Mouse (Mus musculus) CH12.LX (cell line): ENCODE measurements around the gene Nucb1. TPM values are rescaled to one million over a fixed set of nuclear protein-coding genes. Genes with fewer than 3 reads are reported as not detected.

Source experiments
- DNase-seq: peaks from one replicate; pipeline ENCODE4 v3.0.0-alpha.2; 2013; ENCODE audit errors: extremely low read depth
- H3K27ac ChIP-seq: 2 replicates; pipeline ENCODE4 v1.5.1; 2012; ENCODE audit warnings: low read depth, mild to moderate bottlenecking, control low read depth, moderate library complexity; ENCODE audit not compliant: insufficient read depth
- H3K27me3 ChIP-seq: replicated peaks from 2 replicates; pipeline ENCODE3; 2012; ENCODE audit warnings: inconsistent platforms
- H3K36me3 ChIP-seq, 2 experiments: replicated peaks in 1 of 2; 2 replicates each; pipeline versions ENCODE3 to v1.6.1; 2012; ENCODE audit warnings: inconsistent platforms in 1 of 2, low read length in 1 of 2, mild to moderate bottlenecking in 1 of 2, mixed read lengths in 1 of 2, moderate library complexity in 1 of 2; ENCODE audit not compliant: control insufficient read depth in 1 of 2, insufficient read depth in 1 of 2
- H3K4me1 ChIP-seq, 2 experiments: 2 replicates each; pipeline ENCODE4 v1.6.1; 2012; ENCODE audit warnings: inconsistent platforms in 1 of 2, moderate library complexity in 1 of 2; ENCODE audit not compliant: insufficient read depth in 2 of 2, control insufficient read depth in 1 of 2
- H3K4me2 ChIP-seq: 2 replicates; pipeline ENCODE4 v1.6.1; 2012; ENCODE audit warnings: low read depth, mild to moderate bottlenecking, control low read depth; ENCODE audit not compliant: poor library complexity, insufficient read depth, severe bottlenecking
- H3K4me3 ChIP-seq, 3 experiments: fragments of 150-350 bp in 1 of 3; sonication (generic) in 1 of 3; replicated peaks in 1 of 3; 2 replicates each; pipeline versions ENCODE3 to v1.5.1; 2011 to 2012; ENCODE audit warnings: low read depth in 2 of 3, low read length in 2 of 3, mild to moderate bottlenecking in 2 of 3, moderate library complexity in 2 of 3, control low read depth in 1 of 3, improper control_type of control experiment in 1 of 3, inconsistent platforms in 1 of 3, mixed read lengths in 1 of 3; ENCODE audit not compliant: poor library complexity in 1 of 3
- H3K79me2 ChIP-seq: replicated peaks from 2 replicates; pipeline ENCODE4 v1.6.1; 2012; ENCODE audit warnings: mild to moderate bottlenecking, moderate library complexity; ENCODE audit not compliant: control insufficient read depth, poor library complexity, insufficient read depth, severe bottlenecking; ENCODE audit errors: extremely low read depth
- H3K9ac ChIP-seq: 2 replicates; pipeline ENCODE4 v1.6.1; 2012; ENCODE audit warnings: low read depth, mild to moderate bottlenecking, control low read depth, moderate library complexity; ENCODE audit not compliant: insufficient read depth
- H3K9me3 ChIP-seq: replicated peaks from 2 replicates; pipeline ENCODE3; 2012; ENCODE audit warnings: low read length, inconsistent platforms, mixed read lengths
- CHD1 ChIP-seq: IDR thresholded peaks from 2 replicates; pipeline ENCODE4 v1.6.1; 2012; ENCODE audit warnings: low read depth, low read length, improper control_type of control experiment, inconsistent platforms
- CHD2 ChIP-seq: IDR thresholded peaks from 2 replicates; pipeline ENCODE4 v1.6.1; 2011; ENCODE audit warnings: low read length, improper control_type of control experiment
- E2F4 ChIP-seq: IDR thresholded peaks from 2 replicates; pipeline ENCODE4 v1.6.1; 2011; ENCODE audit warnings: low read depth, low read length, improper control_type of control experiment; ENCODE audit not compliant: insufficient replicate concordance
- EP300 ChIP-seq: IDR thresholded peaks from 2 replicates; pipeline ENCODE4 v1.6.1; 2011; ENCODE audit warnings: low read length, improper control_type of control experiment
- JUN ChIP-seq: IDR thresholded peaks from 2 replicates; pipeline ENCODE4 v1.6.1; 2011; ENCODE audit warnings: low read depth, mild to moderate bottlenecking, low read length, improper control_type of control experiment, moderate library complexity; ENCODE audit not compliant: insufficient read depth
- JUND ChIP-seq: conservative IDR thresholded peaks from 2 replicates; pipeline ENCODE4 v1.6.1; 2011; ENCODE audit warnings: low read depth, low read length, improper control_type of control experiment
- KAT2A ChIP-seq: IDR thresholded peaks from 2 replicates; pipeline ENCODE4 v1.6.1; 2012; ENCODE audit warnings: low read length, improper control_type of control experiment, inconsistent platforms; ENCODE audit not compliant: insufficient replicate concordance
- MEF2A ChIP-seq: IDR thresholded peaks from 2 replicates; pipeline ENCODE4 v1.6.1; 2014; ENCODE audit warnings: low read depth, mild to moderate bottlenecking, inconsistent platforms, low read length, improper control_type of control experiment, borderline replicate concordance
- MXI1 ChIP-seq: IDR thresholded peaks from 2 replicates; pipeline ENCODE4 v1.6.1; 2011; ENCODE audit warnings: mild to moderate bottlenecking, low read depth, low read length, improper control_type of control experiment
- MYC ChIP-seq: IDR thresholded peaks from 2 replicates; pipeline ENCODE4 v1.6.1; 2011; ENCODE audit warnings: low read depth, mild to moderate bottlenecking, improper control_type of control experiment, low read length
- NELFE ChIP-seq: IDR thresholded peaks from 2 replicates; pipeline ENCODE4 v1.6.1; 2011; ENCODE audit warnings: low read depth, low read length, improper control_type of control experiment
- POLR2A ChIP-seq: IDR thresholded peaks from 2 replicates; pipeline ENCODE4 v1.6.1; 2011; ENCODE audit warnings: low read depth, mild to moderate bottlenecking, improper control_type of control experiment, low read length
- RAD21 ChIP-seq: IDR thresholded peaks from 2 replicates; pipeline ENCODE4 v1.6.1; 2011; ENCODE audit warnings: low read depth, mild to moderate bottlenecking, low read length, improper control_type of control experiment, moderate library complexity
- RCOR1 ChIP-seq: conservative IDR thresholded peaks from 2 replicates; pipeline ENCODE4 v1.6.1; 2012; ENCODE audit warnings: low read depth, mild to moderate bottlenecking, inconsistent platforms, low read length, improper control_type of control experiment
- SMC3 ChIP-seq: IDR thresholded peaks from 2 replicates; pipeline ENCODE4 v1.6.1; 2011; ENCODE audit warnings: low read depth, low read length, improper control_type of control experiment
- TBP ChIP-seq: conservative IDR thresholded peaks from 2 replicates; pipeline ENCODE4 v1.6.1; 2011; ENCODE audit warnings: low read depth, low read length, improper control_type of control experiment
- TCF12 ChIP-seq: IDR thresholded peaks from 2 replicates; pipeline ENCODE4 v1.6.1; 2014; ENCODE audit warnings: low read depth, mild to moderate bottlenecking, inconsistent platforms, low read length, improper control_type of control experiment
- UBTF ChIP-seq: IDR thresholded peaks from 2 replicates; pipeline ENCODE4 v1.6.1; 2012; ENCODE audit warnings: low read depth, mild to moderate bottlenecking, inconsistent platforms, low read length, improper control_type of control experiment, moderate library complexity
- USF1 ChIP-seq: IDR thresholded peaks from 2 replicates; pipeline ENCODE4 v1.6.1; 2014; ENCODE audit warnings: low read depth, mild to moderate bottlenecking, inconsistent platforms, low read length, improper control_type of control experiment
- USF2 ChIP-seq: conservative IDR thresholded peaks from 2 replicates; pipeline ENCODE4 v1.6.1; 2011; ENCODE audit warnings: low read depth, low read length, improper control_type of control experiment
- ZC3H11A ChIP-seq: IDR thresholded peaks from 2 replicates; pipeline ENCODE4 v1.6.1; 2012; ENCODE audit warnings: low read depth, mild to moderate bottlenecking, inconsistent platforms, low read length, improper control_type of control experiment
- ZMIZ1 ChIP-seq: IDR thresholded peaks from 2 replicates; pipeline ENCODE4 v1.6.1; 2012; ENCODE audit warnings: low read depth, mild to moderate bottlenecking, inconsistent platforms, low read length, improper control_type of control experiment
- ZNF384 ChIP-seq: IDR thresholded peaks from 2 replicates; pipeline ENCODE4 v1.6.1; 2012; ENCODE audit warnings: low read depth, low read length, improper control_type of control experiment, inconsistent platforms
- dilution Hi-C: fragments of 300-500 bp; cut with MboI; formaldehyde crosslinking; loops from 2 replicates; pipeline ENCODE4 v1.14.3; 2020; ENCODE audit warnings: low sequenced_read_pairs; ENCODE audit not compliant: extremely low pct_unique_long_range_greater_than_20kb, extremely low pct_ligation_motif_present
- in situ Hi-C: fragments of 300-500 bp; cut with MboI; formaldehyde crosslinking; loops from 3 replicates; pipeline ENCODE4 v1.14.3; 2019; ENCODE audit warnings: low sequenced_read_pairs, low pct_ligation_motif_present, low pct_unique_long_range_greater_than_20kb, mixed read lengths
- polyA plus RNA-seq: library from polyadenylated mRNA; unstranded; fragments of >175 nt; gene quantifications from 2 replicates; pipeline ENCODE4 v1.2.1, GENCODE M21; 2012; ENCODE audit warnings: low read depth; ENCODE audit not compliant: insufficient read length
- total RNA-seq, 2 experiments: library from RNA; depleted of rRNA; stranded (reverse); fragments of 300-350 nt in 1 of 2; fragments of >200 nt in 1 of 2; gene quantifications; 2 replicates each; pipeline ENCODE4 v1.2.3; 2012 to 2014

Gene Nucb1
- total and polyA plus RNA-seq, 3 experiments: 40.8 to 90.4 (median 83.4) TPM

DNA sequence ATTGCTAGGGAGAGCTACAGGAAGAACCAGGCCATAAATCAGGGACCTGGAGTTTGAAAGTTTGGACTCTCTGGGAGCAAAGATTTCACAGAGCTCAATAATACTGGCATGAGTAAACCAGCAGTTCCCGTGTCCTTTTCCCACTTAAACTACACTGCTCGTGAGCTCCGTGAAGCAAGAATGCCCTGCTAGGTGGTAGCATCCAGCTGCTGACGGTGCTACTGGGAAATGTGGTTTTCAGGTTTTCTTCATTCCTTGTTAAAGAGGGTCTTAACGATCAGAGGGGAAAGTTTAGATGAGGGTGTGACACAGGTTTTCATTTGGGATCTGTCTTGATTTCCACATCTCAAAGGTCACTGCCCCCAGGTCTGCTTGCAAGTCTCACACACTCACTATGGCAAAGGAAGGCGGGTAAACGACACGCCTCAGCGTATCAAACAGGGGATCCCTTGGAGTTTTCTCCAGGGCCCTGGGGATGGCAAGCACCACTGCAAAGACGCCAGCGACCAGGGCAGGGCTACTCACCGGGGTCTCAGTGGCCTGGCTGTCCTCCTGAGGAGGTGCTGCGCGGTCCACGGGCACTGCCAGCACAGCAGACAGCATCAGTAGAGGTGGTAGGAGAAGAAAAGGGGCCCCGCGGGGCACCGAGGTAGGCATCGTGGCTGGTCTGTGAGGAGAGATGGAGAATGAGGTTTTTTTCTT, 874 bp downstream of the Nucb1 start:
- no peak for DNase-seq
- in situ Hi-C loops: no loop called here
- Histone ChIP-seq H3K27me3 (no peaks in the 10 kb centered on the region), H3K79me2 (no peaks in the 10 kb centered on the region), H3K9ac (peak overlapping the region; percentile 80), H3K36me3 (peaks cover 7 to 36% of the 10 kb centered on the region in 2 experiments), H3K27ac (no peak overlapping the region), H3K9me3 (no peaks in the 10 kb centered on the region), H3K4me2 (peak overlapping the region; percentile 68), H3K4me1 (peaks cover 2 to 16% of the 10 kb centered on the region in 2 experiments; a peak in 3 of 4 replicates), H3K4me3 (peak overlapping the region; percentile 82 to 88 (median 87))
- TF ChIP-seq TBP (no peak), RCOR1 (no peak), USF1 (no peak), CHD2 (no peak), ZMIZ1 (no peak), ZC3H11A (no peak), USF2 (no peak), UBTF (no peak), EP300 (no peak), JUND (no peak), RAD21 (no peak), MEF2A (no peak)
- dilution Hi-C loops: no loop called here

DNA sequence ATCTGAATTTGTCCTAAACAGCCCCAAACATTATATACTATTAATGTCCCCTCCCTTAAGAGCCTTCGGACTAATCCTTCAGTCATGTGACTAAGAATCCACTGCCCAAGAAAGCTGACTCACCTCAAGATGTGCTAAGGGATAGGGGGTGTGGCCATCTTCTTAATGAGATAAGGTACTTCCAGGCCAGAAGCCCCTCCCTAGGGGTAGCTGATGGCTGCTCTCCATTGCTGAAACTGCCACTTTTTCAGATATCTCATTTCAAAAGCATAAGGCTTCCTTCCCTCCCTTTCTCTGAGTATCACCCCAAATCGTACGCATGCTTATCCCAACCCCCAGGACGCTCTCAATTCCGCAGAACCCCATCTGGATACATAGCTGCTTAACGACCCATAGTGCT, 1.6 kb downstream of the Nucb1 start:
- dilution Hi-C loops: no loop called here
- DNase-seq: no peak
- Histone ChIP-seq H3K9me3 (no peaks in the 10 kb centered on the region), H3K9ac (no peak overlapping the region), H3K36me3 (peaks cover 7 to 43% of the 10 kb centered on the region in 2 experiments), H3K27me3 (no peaks in the 10 kb centered on the region), H3K27ac (no peak overlapping the region), H3K4me3 (no peak overlapping the region), H3K4me2 (no peak overlapping the region), H3K4me1 (peaks cover 2 to 16% of the 10 kb centered on the region in 2 experiments; a peak in 3 of 4 replicates), H3K79me2 (no peaks in the 10 kb centered on the region)
- TF ChIP-seq MYC: no peak
- TF ChIP-seq TCF12: no peak
- no peak for TF ChIP-seq POLR2A
- no peak for TF ChIP-seq CHD1
- no peak for TF ChIP-seq UBTF
- TF ChIP-seq NELFE: no peak
- TF ChIP-seq ZNF384: no peak
- no peak for TF ChIP-seq KAT2A
- TF ChIP-seq JUN: no peak
- no peak for TF ChIP-seq E2F4
- TF ChIP-seq ZMIZ1: no peak
- TF ChIP-seq MEF2A: no peak
- no peak for TF ChIP-seq SMC3
- no peak for TF ChIP-seq USF2
- no peak for TF ChIP-seq USF1
- no peak for TF ChIP-seq CHD2
- TF ChIP-seq MXI1: no peak
- in situ Hi-C loops: no loop called here
